Mouse (Mus musculus) lung, embryonic 16.5 days (tissue): ENCODE data around the gene Rtcb. TPM values are rescaled to one million over a fixed set of nuclear protein-coding genes. Genes with fewer than 3 reads are reported as not detected.

Experiments used
- ATAC-seq: fragments of 200-750 bp; cut with Nextera tagmentation; 2 replicates; pipeline ENCODE4 v1.8.0; 2017; ENCODE audit warnings: low read depth, mild to moderate bottlenecking, moderate library complexity
- H3K27ac ChIP-seq: fragments of 300-500 bp; sonication (generic); 2 replicates; pipeline ENCODE4 v1.5.1; 2014; ENCODE audit warnings: mild to moderate bottlenecking, control low read depth, low read length
- H3K27me3 ChIP-seq: fragments of 300-500 bp; sonication (generic); 2 replicates; pipeline ENCODE4 v1.6.1; 2014; ENCODE audit warnings: low read depth, low read length, mixed read lengths; ENCODE audit not compliant: control insufficient read depth, insufficient read depth
- H3K36me3 ChIP-seq: fragments of 300-500 bp; sonication (generic); 2 replicates; pipeline ENCODE4 v1.6.1; 2014; ENCODE audit warnings: low read length; ENCODE audit not compliant: control insufficient read depth, insufficient read depth
- H3K4me1 ChIP-seq: fragments of 300-500 bp; sonication (generic); replicated peaks from 2 replicates; pipeline ENCODE4 v1.6.1; 2014; ENCODE audit warnings: low read length, mixed read lengths; ENCODE audit not compliant: control insufficient read depth, insufficient read depth
- H3K4me2 ChIP-seq: fragments of 300-500 bp; sonication (generic); 2 replicates; pipeline ENCODE4 v1.6.1; 2014; ENCODE audit warnings: low read depth, low read length, control low read depth
- H3K4me3 ChIP-seq: fragments of 300-500 bp; sonication (generic); 2 replicates; pipeline ENCODE4 v1.5.1; 2014; ENCODE audit warnings: mild to moderate bottlenecking, low read length, control low read depth
- H3K9ac ChIP-seq: fragments of 300-500 bp; sonication (generic); 2 replicates; pipeline ENCODE4 v1.6.1; 2014; ENCODE audit warnings: low read length, control low read depth
- H3K9me3 ChIP-seq: fragments of 300-500 bp; sonication (generic); 2 replicates; pipeline ENCODE4 v1.6.1; 2016; ENCODE audit warnings: low read length; ENCODE audit not compliant: control insufficient read depth
- whole genome bisulfite sequencing: fragments of 180-500 bp; shearing (Covaris S2); extraction: QIAGEN DNeasy Blood & Tissue Kit; methylation state at CpG from one replicate; pipeline ENCODE4 v1.1.7; 2014; 5-methylcytosine and 5-hydroxymethylcytosine counted together
- polyA plus RNA-seq: library from polyadenylated mRNA; unstranded; fragments of >200 nt; fragmentation: Nextera tagmentation; extraction: Ambion mirVana; gene quantifications from 2 replicates; pipeline ENCODE4 v1.2.1, GENCODE M21; 2015

Gene Rtcb
- polyA plus RNA-seq, 1 experiment from 2014 or later = 177 TPM

DNA sequence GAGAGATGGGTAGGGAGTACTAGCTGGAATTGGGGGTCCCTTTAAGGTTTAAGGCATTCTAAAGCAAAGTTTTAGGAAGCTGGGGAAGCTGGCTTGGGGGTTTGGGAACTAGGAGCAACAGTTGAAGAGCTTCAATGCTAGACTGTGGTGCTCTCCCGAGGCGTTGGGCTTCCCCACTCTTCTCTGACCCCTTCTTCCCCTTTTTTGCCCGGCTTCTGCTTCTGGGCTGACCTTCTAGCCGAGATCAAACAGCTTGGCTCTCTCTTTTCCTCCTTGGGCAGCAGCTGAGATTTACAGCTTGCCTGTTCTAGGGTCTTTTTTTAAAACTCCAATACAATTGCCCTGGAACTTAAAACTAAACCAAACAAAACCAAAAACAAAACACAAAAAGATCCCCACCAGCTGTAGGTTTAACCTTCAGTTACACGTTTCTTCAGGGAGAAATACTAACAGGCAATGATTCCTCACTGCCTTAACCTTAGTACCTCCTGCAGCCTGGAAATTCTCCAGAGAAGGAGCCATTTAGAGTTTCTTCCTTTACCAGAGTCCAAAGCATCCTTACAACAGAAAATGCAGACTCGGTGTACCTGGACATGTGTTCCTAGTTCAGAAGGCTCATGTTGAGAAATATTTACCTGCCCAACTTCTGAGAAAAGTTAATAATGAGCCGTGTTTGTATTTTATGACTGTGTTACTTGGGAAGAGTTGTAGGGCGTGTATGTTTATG lies 12.4 kb upstream of the Rtcb start:
- H3K4me3 ChIP-seq = no peak overlapping the region
- no peak for ATAC-seq
- no peaks in the 10 kb centered on the region for H3K27me3 ChIP-seq
- no peaks in the 10 kb centered on the region for H3K4me1 ChIP-seq
- H3K4me2 ChIP-seq = no peak overlapping the region
- no peaks in the 10 kb centered on the region for H3K36me3 ChIP-seq
- H3K27ac ChIP-seq = no peak overlapping the region
- H3K9ac ChIP-seq = no peak overlapping the region
- 41% methylated on average over 8 of the region's 8 CpGs for WGBS
- no peaks in the 10 kb centered on the region for H3K9me3 ChIP-seq

DNA sequence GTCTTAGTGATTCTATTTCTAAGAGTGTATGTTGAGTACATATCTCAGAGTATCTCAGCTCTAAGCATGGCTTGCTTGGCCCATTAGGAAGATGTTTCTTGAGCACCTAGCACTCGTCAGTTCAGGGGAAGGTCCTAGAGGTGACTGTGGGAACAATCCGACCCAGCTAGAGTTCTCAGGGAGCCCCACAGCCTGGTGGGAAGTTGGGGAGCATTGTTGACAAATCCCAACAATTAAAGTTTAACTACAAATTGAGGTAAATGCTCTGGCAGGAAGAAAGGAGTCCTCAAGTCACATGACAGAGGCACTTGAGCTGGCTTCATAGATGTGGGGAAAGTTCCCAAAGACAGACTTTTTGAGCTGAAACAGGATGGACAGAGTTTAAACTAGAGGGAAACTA lies 11.1 kb upstream of the Rtcb start:
- 35% methylated on average over 2 of the region's 2 CpGs for WGBS
- H3K9me3 ChIP-seq = no peaks in the 10 kb centered on the region
- H3K4me3 ChIP-seq = no peak overlapping the region
- no peak for ATAC-seq
- H3K27ac ChIP-seq = no peak overlapping the region
- no peaks in the 10 kb centered on the region for H3K4me1 ChIP-seq
- H3K27me3 ChIP-seq = no peaks in the 10 kb centered on the region
- H3K36me3 ChIP-seq = no peaks in the 10 kb centered on the region
- no peak overlapping the region for H3K4me2 ChIP-seq
- H3K9ac ChIP-seq = no peak overlapping the region

DNA sequence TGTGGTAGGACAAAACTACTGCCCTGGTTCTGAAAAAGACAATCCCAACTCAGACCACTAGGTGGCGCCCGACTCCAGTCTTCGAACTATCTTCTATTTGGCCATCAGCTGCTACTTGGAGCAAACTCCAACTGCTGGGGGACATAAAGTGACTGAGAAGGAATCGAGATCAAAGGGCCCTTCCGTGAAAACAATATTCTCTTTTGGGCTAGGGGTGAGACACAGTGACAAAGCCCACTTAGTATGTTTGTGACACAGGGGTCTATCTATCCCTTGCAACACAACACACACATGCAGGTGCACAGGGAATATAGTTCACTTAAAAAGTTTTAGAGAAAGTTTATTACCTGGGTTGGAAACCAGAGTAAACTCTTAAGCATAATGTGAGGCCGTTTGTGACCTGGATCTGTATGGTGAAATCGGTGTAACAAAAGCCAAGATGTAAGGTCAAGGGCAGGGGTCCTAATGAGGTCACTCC lies 10.6 kb upstream of the Rtcb start:
- no peaks in the 10 kb centered on the region for H3K4me1 ChIP-seq
- no peak overlapping the region for H3K9ac ChIP-seq
- H3K36me3 ChIP-seq = no peaks in the 10 kb centered on the region
- H3K4me3 ChIP-seq = no peak overlapping the region
- 12% methylated on average over 7 of the region's 7 CpGs for WGBS
- no peaks in the 10 kb centered on the region for H3K9me3 ChIP-seq
- no peak overlapping the region for H3K27ac ChIP-seq
- no peak overlapping the region for H3K4me2 ChIP-seq
- H3K27me3 ChIP-seq = no peaks in the 10 kb centered on the region
- ATAC-seq = peak; percentile 61

DNA sequence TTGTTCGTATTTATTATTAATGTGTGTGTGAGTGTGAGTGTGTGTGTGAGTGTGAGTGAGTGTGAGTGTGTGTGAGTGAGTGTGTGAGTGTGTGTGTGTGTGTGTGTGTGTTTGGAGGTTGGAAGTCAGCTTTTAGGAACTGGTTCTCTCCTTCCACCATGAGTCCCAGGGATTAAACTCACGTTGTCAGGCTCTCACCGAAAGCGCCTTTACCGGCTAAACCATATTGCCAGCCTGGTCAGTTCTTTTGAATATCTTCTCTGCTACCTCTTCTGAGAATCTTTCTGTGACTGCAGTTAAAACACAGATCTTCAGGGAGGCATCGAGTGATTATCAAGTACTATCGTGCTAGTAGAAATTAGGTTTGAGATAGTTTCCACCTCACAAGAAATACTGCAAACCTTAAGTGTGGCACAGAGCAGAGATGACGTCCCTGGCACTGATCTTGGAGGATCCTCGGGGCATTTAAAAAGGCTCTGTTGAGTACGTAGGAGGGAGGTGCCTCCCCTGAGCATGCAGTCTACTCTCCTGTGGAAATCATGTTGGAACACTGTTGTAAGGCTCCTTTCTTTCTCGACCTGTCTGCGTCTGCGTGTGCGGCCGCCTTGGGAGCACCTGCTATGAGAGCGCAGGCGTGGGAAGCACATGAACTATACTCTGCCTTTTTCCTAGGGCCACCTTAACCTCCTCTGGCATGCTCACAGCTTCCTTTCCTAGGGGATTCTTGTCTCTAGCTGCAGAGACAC lies 10.0 kb upstream of the Rtcb start:
- no peak overlapping the region for H3K4me2 ChIP-seq
- peak; percentile 23; the same call in 1 of the 2 replicates for ATAC-seq
- H3K4me1 ChIP-seq = no peaks in the 10 kb centered on the region
- no peak overlapping the region for H3K9ac ChIP-seq
- no peak overlapping the region for H3K4me3 ChIP-seq
- 59% methylated on average over 17 of the region's 17 CpGs for WGBS
- H3K9me3 ChIP-seq = no peaks in the 10 kb centered on the region
- no peaks in the 10 kb centered on the region for H3K36me3 ChIP-seq
- no peak overlapping the region for H3K27ac ChIP-seq
- H3K27me3 ChIP-seq = no peaks in the 10 kb centered on the region

DNA sequence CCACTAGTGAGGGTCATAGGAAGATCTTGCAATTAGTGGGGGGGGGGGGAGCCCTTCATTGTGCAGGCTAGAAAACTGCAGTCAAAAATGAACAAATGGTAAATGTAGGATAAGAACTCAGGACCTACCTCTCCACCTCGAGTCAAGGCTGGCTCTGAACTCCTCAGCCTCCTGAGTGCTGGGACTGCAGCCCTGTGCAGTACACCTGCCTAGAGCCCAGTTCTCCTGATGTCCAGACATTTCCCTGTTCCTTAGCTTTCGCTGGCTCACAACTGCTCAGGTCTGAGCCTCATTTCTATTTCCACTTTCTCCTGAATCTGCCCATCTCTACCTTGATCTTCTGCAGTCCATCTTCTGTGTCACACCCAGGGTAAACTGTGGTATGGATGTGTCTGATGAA lies 8.9 kb upstream of the Rtcb start:
- ATAC-seq = no peak
- no peak overlapping the region for H3K4me3 ChIP-seq
- H3K4me2 ChIP-seq = no peak overlapping the region
- no peak overlapping the region for H3K9ac ChIP-seq
- no peaks in the 10 kb centered on the region for H3K4me1 ChIP-seq
- WGBS = 45% methylated on average over 2 of the region's 2 CpGs
- H3K36me3 ChIP-seq = no peaks in the 10 kb centered on the region
- H3K27ac ChIP-seq = no peak overlapping the region
- H3K9me3 ChIP-seq = no peaks in the 10 kb centered on the region
- H3K27me3 ChIP-seq = no peaks in the 10 kb centered on the region

DNA sequence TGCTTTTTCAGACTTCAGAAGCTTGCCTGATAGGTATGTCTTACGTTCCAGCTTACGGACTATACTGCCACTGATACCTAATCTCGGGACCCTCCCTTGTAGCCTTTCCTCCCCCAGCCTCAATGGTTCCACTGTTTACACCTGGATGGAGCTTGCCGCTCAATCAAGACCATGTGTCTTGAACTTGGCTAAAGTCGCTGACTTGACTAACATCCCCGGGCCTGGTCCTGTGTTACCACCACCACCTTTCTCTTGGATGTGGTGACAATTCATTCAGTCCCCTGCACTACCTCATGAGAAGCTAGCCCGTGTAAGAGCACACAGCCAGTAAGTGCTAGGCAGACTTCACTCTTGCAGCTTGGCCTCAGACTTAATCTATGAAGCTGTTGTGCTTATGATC lies 6.7 kb upstream of the Rtcb start:
- H3K9me3 ChIP-seq = no peaks in the 10 kb centered on the region
- H3K4me3 ChIP-seq = no peak overlapping the region
- WGBS = 80% methylated on average over 7 of the region's 7 CpGs
- H3K4me2 ChIP-seq = no peak overlapping the region
- H3K27ac ChIP-seq = no peak overlapping the region
- H3K9ac ChIP-seq = no peak overlapping the region
- no peak for ATAC-seq
- no peaks in the 10 kb centered on the region for H3K27me3 ChIP-seq
- H3K36me3 ChIP-seq = no peaks in the 10 kb centered on the region
- H3K4me1 ChIP-seq = no peaks in the 10 kb centered on the region

DNA sequence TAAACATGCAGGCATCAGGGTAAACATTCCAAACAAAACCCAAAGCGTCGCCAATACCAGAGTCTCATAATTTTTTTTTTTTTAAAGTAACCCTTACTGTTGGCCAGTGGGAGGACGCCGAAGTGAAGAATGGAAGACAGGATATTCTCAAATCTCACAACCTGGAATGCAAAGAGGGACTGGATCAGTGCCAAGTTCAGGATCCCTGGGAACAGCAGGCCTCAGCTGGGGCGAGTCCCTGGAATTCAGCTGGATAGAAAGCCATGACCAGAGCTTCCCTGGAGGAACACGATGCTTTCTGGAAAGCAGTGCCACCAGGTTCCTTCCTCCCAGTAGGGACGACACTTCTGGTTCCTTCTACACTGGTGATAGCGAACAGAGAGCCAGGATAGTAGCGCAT lies 5.3 kb upstream of the Rtcb start:
- ATAC-seq = no peak
- Histone ChIP-seq H3K27me3 (no peaks in the 10 kb centered on the region), H3K9ac (no peak overlapping the region), H3K27ac (no peak overlapping the region), H3K4me1 (no peaks in the 10 kb centered on the region), H3K36me3 (no peaks in the 10 kb centered on the region), H3K9me3 (no peaks in the 10 kb centered on the region), H3K4me3 (no peak overlapping the region), H3K4me2 (no peak overlapping the region)
- WGBS = 40% methylated on average over 9 of the region's 9 CpGs

DNA sequence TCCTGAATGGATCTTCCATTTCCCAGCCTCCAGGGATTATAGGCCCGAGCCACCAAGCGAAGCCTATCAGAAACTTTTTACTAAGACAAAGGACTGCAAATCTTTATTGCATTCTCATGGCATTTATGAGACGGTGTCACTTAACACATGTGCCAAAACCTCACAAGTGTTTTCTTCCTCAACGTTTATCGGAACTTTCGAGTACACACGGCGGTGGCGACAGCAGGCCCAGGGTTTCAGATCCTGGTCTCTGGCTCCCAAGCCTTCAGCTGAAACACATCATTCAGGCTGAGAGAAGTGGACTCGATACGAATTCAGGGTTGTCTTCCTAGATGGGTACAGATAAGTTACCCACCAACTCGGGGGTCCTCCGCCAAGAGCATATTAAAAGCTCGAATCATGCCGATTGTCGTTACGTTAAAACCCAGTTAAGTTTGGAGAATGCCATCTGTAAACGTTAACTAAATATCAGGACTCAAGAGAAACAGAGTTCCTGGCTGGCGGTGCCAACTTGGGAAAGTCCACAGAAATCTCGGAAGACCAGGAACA lies 678 bp downstream of the Rtcb start:
- H3K4me2 ChIP-seq = peak overlapping the region; percentile 86
- peaks cover 18% of the 10 kb centered on the region for H3K36me3 ChIP-seq
- H3K9me3 ChIP-seq = no peaks in the 10 kb centered on the region
- H3K4me3 ChIP-seq = peak overlapping the region; percentile 98
- H3K27me3 ChIP-seq = no peaks in the 10 kb centered on the region
- peaks cover 15% of the 10 kb centered on the region for H3K4me1 ChIP-seq
- ATAC-seq = no peak
- H3K9ac ChIP-seq = peak overlapping the region; percentile 99
- 1% methylated on average over 20 of the region's 20 CpGs for WGBS
- H3K27ac ChIP-seq = peak overlapping the region; percentile 50

DNA sequence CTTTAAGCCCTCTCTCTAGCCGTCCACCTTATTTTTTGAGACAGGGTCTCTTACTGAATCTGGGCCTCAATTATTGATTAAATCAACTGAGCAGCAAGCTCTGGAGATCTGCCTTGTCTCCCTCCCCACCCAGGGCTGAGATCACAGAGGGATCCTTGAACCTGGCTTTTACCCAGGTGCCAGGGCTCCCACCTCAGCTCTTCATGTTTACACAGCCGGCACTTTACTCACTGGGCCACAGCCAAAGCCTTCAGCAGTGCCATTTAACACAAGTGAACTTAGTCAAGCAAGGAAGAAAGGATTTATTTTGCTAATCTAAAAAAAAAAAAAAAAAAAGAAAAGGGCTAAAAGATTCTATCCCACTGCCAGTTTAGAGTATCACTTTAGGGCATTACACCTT lies 3.2 kb downstream of the Rtcb start:
- Histone ChIP-seq H3K4me2 (no peak overlapping the region; the same call in 1 of the 2 replicates), H3K4me3 (no peak overlapping the region), H3K9ac (no peak overlapping the region), H3K27ac (peak overlapping the region; percentile 81), H3K36me3 (peaks cover 31% of the 10 kb centered on the region), H3K9me3 (no peaks in the 10 kb centered on the region), H3K27me3 (no peaks in the 10 kb centered on the region), H3K4me1 (peaks cover 15% of the 10 kb centered on the region)
- peak; percentile 72 for ATAC-seq
- WGBS = 52% methylated on average over 2 of the region's 2 CpGs
